Mouse (Mus musculus) myocyte (in vitro differentiated cells): ENCODE measurements around the gene Mtfmt. TPM values are rescaled to one million over a fixed set of nuclear protein-coding genes. Genes with fewer than 3 reads are reported as not detected.

Source experiments
- H3K27me3 ChIP-seq: one replicate; pipeline ENCODE4 v1.6.1; 2011; ENCODE audit not compliant: control insufficient read depth, insufficient read depth, insufficient read length
- H3K36me3 ChIP-seq: one replicate; pipeline ENCODE4 v1.6.1; 2011; ENCODE audit not compliant: control insufficient read depth, insufficient read depth
- H3K4me2 ChIP-seq: one replicate; pipeline ENCODE4 v1.6.1; 2011; ENCODE audit warnings: low read depth, control low read depth
- H3K4me3 ChIP-seq: one replicate; pipeline ENCODE4 v1.5.1; 2011; ENCODE audit warnings: mild to moderate bottlenecking, control low read depth, moderate library complexity
- H3K79me2 ChIP-seq: one replicate; pipeline ENCODE4 v1.6.1; 2011; ENCODE audit not compliant: control insufficient read depth, insufficient read depth
- H3ac ChIP-seq: one replicate; pipeline ENCODE4 v1.6.1; 2011; ENCODE audit not compliant: control insufficient read depth, insufficient read length
- CEBPB ChIP-seq: IDR thresholded peaks from 2 replicates; pipeline ENCODE4 v1.6.1; 2011; ENCODE audit warnings: mild to moderate bottlenecking, moderate library complexity; ENCODE audit not compliant: poor library complexity, insufficient read depth, severe bottlenecking
- E2F4 ChIP-seq: IDR thresholded peaks from one replicate; pipeline ENCODE4 v1.6.1; 2011; ENCODE audit warnings: mild to moderate bottlenecking, control low read depth, moderate library complexity; ENCODE audit not compliant: insufficient read depth
- MAX ChIP-seq: IDR thresholded peaks from one replicate; pipeline ENCODE4 v1.6.1; 2011; ENCODE audit warnings: low read depth, mild to moderate bottlenecking, control low read depth
- MYOD1 ChIP-seq, 3 experiments: IDR thresholded peaks; one replicate each; pipeline ENCODE4 v1.6.1; 2011; ENCODE audit warnings: control low read depth in 2 of 3, low read depth in 2 of 3, mild to moderate bottlenecking in 2 of 3, moderate library complexity in 1 of 3; ENCODE audit not compliant: insufficient read length in 2 of 3, control insufficient read depth in 1 of 3
- MYOG ChIP-seq, 3 experiments: IDR thresholded peaks; one replicate each; pipeline ENCODE4 v1.6.1; 2011; ENCODE audit warnings: control low read depth in 2 of 3, low read depth in 2 of 3, mild to moderate bottlenecking in 2 of 3; ENCODE audit not compliant: insufficient read length in 2 of 3, control insufficient read depth in 1 of 3, insufficient read depth in 1 of 3
- POLR2A ChIP-seq: IDR thresholded peaks from one replicate; pipeline ENCODE4 v1.6.1; 2011; ENCODE audit warnings: low read depth, mild to moderate bottlenecking, control low read depth, moderate library complexity; ENCODE audit not compliant: insufficient read length
- POLR2AphosphoS2 ChIP-seq: IDR thresholded peaks from one replicate; pipeline ENCODE4 v1.6.1; 2011; ENCODE audit warnings: low read depth, control low read depth; ENCODE audit not compliant: insufficient read length
- REST ChIP-seq: IDR thresholded peaks from one replicate; pipeline ENCODE4 v1.6.1; 2011; ENCODE audit warnings: mild to moderate bottlenecking, control low read depth, moderate library complexity; ENCODE audit not compliant: insufficient read depth, insufficient read length
- SRF ChIP-seq: IDR thresholded peaks from one replicate; pipeline ENCODE4 v1.6.1; 2011; ENCODE audit warnings: low read depth; ENCODE audit not compliant: control insufficient read depth, insufficient read length
- TCF12 ChIP-seq: IDR thresholded peaks from one replicate; pipeline ENCODE4 v1.6.1; 2011; ENCODE audit warnings: mild to moderate bottlenecking, control low read depth; ENCODE audit not compliant: poor library complexity, insufficient read depth, severe bottlenecking
- TCF3 ChIP-seq: IDR thresholded peaks from one replicate; pipeline ENCODE4 v1.6.1; 2011; ENCODE audit warnings: low read depth, control low read depth; ENCODE audit not compliant: insufficient read length
- USF1 ChIP-seq: IDR thresholded peaks from one replicate; pipeline ENCODE4 v1.6.1; 2011; ENCODE audit warnings: low read depth, mild to moderate bottlenecking, control low read depth, moderate library complexity
- polyA plus RNA-seq: library from polyadenylated mRNA; unstranded; fragments of >200 nt; fragmentation: generic; extraction: Trizol; gene quantifications from one replicate; pipeline ENCODE4 v1.2.1, GENCODE M21; 2012; ENCODE audit warnings: missing spikeins

Mtfmt gene
- polyA plus RNA-seq, 1 experiment, result 6.3 TPM

DNA sequence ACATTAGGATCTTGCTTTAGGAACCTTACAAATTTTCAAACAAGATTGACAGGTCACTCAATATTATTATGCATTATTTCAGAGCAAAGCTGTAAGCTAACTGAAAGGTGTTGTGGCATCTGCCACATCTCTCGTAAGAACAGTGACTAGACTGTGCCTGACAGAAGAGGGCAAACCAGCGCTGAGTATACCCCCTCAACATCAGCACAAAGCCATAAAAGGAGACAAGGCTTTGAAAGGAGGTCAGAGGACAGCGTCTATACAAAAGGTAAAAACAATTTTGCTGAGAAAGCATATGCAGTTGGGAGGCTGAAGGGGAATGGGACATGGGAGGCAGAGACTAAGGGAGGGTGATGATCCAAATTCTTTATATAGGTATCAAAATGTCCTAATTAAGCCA, 24.6 kb downstream of the Mtfmt start:
- peaks cover 25% of the 10 kb centered on the region for H3K79me2 ChIP-seq
- TF ChIP-seq MAX (no peak), MYOD1 (IDR thresholded peaks at IDR 0.05; ENCODE audit: control insufficient read depth in 1 of 3, insufficient read length in 2 of 3, low read depth in 2 of 3) (no peak), REST (no peak), TCF3 (no peak)
- peaks cover under 1% of the 10 kb centered on the region for H3K36me3 ChIP-seq
- H3K4me2 ChIP-seq, result peak overlapping the region; percentile 75
- peak overlapping the region; percentile 58 for H3ac ChIP-seq
- H3K27me3 ChIP-seq, result no peaks in the 10 kb centered on the region
- peak overlapping the region; percentile 65 for H3K4me3 ChIP-seq

DNA sequence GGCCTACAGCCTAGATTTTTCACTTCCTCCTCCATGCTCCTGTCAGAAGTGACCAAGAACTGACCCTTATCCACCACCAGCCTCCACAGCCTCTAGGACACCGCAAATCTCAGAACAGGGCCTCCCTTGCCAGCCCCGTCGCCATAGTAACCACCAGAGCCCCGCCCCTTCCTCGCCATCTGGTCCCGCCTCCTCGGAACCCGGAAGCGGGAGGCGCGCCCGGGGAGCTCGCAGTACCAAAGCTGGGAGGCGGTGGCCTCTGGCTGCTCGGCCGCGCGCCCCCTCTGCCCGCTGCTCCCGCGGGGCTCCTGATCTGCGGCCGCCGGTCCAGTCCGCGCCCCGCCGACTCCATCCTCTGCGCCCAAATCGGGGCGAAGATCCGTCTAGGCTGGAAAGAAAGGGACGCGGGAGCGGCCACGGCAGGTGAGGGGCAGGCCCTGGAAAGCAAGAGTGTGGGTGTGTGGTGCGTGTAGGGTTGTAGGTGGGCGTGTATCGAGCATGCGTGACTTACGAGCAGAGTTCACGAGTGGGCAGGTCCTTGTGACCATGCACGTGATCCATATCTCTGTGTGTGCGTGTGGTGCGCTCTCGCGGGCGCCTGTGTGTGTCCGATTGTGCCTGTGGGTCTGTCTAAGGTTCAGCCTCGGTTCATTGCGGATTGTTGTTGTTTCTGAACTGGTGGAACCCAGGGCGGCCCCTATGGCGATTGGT, 25.3 kb downstream of the Mtfmt start, which contains the start of gene Spg21:
Gene Spg21, plus strand, starts transcription at position 216 of the 711 bp plus-strand sequence.
- peak within 1 kb of the TSS; percentile 65 for H3K4me3 ChIP-seq
- peak; percentile 57 for TF ChIP-seq POLR2A
- no peak for TF ChIP-seq CEBPB
- TF ChIP-seq MYOD1 (IDR thresholded peaks at IDR 0.05; ENCODE audit: control insufficient read depth in 1 of 3, insufficient read length in 2 of 3, low read depth in 2 of 3), result peak in 2 of 3 experiments; percentile 11 to 57
- TF ChIP-seq TCF3, result no peak
- peak; percentile 46 for TF ChIP-seq USF1
- no peaks in the 10 kb centered on the region for H3K27me3 ChIP-seq
- H3K36me3 ChIP-seq, result peaks cover 8% of the 10 kb centered on the region
- H3ac ChIP-seq, result peak within 1 kb of the TSS; percentile 58
- peaks cover 26% of the 10 kb centered on the region for H3K79me2 ChIP-seq
- peak within 1 kb of the TSS; percentile 80 for H3K4me2 ChIP-seq

DNA sequence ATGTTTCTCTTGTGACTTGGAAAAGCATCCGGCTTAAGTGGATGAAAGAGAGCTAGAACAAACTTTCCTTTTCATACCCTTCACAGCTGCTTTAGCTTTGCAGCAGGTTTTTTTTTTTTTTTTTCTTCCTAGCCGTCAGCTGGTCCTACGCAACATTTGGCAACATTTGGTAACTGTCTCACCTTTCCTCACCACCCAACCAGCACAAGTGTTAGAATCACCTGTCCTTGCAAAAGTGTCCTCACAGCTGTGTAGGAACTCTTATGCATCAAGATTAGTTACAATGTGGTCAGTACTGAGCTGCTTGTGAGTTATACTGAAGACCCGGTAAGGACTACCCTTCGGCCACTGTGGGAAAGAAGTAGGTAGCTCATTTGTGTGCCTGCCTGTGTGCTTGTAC, 27.0 kb downstream of the Mtfmt start:
- Histone ChIP-seq H3K36me3 (peaks cover 16% of the 10 kb centered on the region), H3K4me3 (peak overlapping the region; percentile 65), H3K27me3 (no peaks in the 10 kb centered on the region), H3K79me2 (peaks cover 26% of the 10 kb centered on the region), H3K4me2 (peak overlapping the region; percentile 80), H3ac (no peak overlapping the region)
- TF ChIP-seq CEBPB (peak; percentile 8; the same call in 1 of the 2 replicates), REST (no peak), MYOG (IDR thresholded peaks at IDR 0.05; ENCODE audit: control insufficient read depth in 1 of 3, insufficient read depth in 1 of 3, insufficient read length in 2 of 3, low read depth in 2 of 3) (peak; percentile 5 to 77 (median 50)), POLR2A (no peak), POLR2AphosphoS2 (no peak), TCF3 (peak; percentile 80), MYOD1 (IDR thresholded peaks at IDR 0.05; ENCODE audit: control insufficient read depth in 1 of 3, insufficient read length in 2 of 3, low read depth in 2 of 3) (peak in 2 of 3 experiments; percentile 76 to 86), USF1 (no peak), MAX (no peak), TCF12 (peak; percentile 91), E2F4 (no peak), SRF (no peak)

DNA sequence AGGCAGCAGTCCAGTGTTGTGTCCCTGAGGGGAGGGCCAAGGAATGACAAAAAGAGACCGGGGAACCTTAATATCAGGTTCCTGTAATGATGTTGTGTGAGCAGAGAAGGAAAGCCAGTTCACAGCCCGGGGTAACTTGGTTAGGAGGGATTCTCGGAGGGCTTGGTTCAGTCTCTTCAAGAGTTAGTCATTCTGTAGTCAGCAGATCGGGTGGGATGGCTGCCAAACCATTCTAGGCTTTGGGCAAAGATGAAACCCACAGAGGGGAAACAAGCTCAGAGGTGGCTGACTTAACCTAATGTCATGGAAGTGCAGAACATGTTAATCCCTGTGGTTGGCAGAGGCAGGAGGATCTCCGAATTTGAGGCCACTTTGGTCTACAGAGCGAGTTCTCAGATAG, 28.6 kb downstream of the Mtfmt start:
- TF ChIP-seq TCF3 (no peak), CEBPB (peak; percentile 47; the same call in 1 of the 2 replicates), USF1 (no peak)
- H3K36me3 ChIP-seq, result peaks cover 28% of the 10 kb centered on the region
- no peak overlapping the region for H3K4me3 ChIP-seq
- no peak overlapping the region for H3ac ChIP-seq
- H3K79me2 ChIP-seq, result peaks cover 26% of the 10 kb centered on the region
- peak overlapping the region; percentile 48 for H3K4me2 ChIP-seq
- H3K27me3 ChIP-seq, result no peaks in the 10 kb centered on the region

DNA sequence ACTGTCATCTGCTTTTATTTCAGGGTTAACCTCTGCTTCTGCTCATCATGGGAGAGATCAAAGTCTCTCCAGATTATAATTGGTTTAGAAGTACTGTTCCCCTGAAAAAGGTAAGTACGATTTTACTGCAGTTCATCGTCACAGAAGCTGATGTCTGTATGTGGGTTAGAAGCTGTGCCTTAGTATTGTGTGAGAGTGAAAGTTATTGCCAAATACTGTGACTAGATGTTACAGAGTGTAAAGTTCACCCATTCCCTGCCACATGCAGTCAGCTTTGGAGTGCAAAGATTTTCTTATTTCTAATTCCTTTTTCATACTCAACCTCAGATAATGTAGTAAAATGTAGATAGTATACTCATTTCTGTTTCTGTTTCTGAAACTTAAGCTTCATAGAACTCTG, 29.7 kb downstream of the Mtfmt start:
- no peak overlapping the region for H3ac ChIP-seq
- H3K4me2 ChIP-seq, result no peak overlapping the region
- H3K27me3 ChIP-seq, result no peaks in the 10 kb centered on the region
- H3K36me3 ChIP-seq, result peaks cover 31% of the 10 kb centered on the region
- peaks cover 26% of the 10 kb centered on the region for H3K79me2 ChIP-seq
- H3K4me3 ChIP-seq, result no peak overlapping the region
- TF ChIP-seq USF1 (no peak), MYOD1 (IDR thresholded peaks at IDR 0.05; ENCODE audit: control insufficient read depth in 1 of 3, insufficient read length in 2 of 3, low read depth in 2 of 3) (no peak), MAX (no peak), E2F4 (no peak), SRF (no peak), MYOG (IDR thresholded peaks at IDR 0.05; ENCODE audit: control insufficient read depth in 1 of 3, insufficient read depth in 1 of 3, insufficient read length in 2 of 3, low read depth in 2 of 3) (no peak), TCF12 (no peak), POLR2AphosphoS2 (no peak), POLR2A (no peak), TCF3 (no peak), CEBPB (no peak), REST (no peak)
